Comparison of ENCODE assay signal across 8 mouse cellular contexts in genomic region chr19:4614305-4615150, GRCm38 (mm10). TPM values are rescaled to one million over a fixed set of nuclear protein-coding genes. Genes with fewer than 3 reads are reported as not detected.
DNase-seq lines count a peak whose midpoint lies in the region; ATAC-seq and TF ChIP-seq lines count a peak whose summit lies in the region.

No protein-coding gene starts in this region.

- no peak for TF ChIP-seq CTCF in E14TG2a.4 (conservative IDR thresholded peaks at IDR 0.05; ENCODE audit: low read length)

- 21% methylated on average over 37 of the region's 49 CpGs for WGBS in embryonic facial prominence, embryonic 12.5 days
- WGBS in kidney, embryonic 15.5 days, result 18% methylated on average over 43 of the region's 49 CpGs
- 19% methylated on average over 42 of the region's 49 CpGs for WGBS in midbrain, embryonic 13.5 days

- H3K9me3 ChIP-seq in erythroblast, embryonic 14.5 days (ENCODE audit: control insufficient read depth, low read length), result no peaks in the 10 kb centered on the region
- H3K9me3 ChIP-seq in E14TG2a.4 (ENCODE audit: low read length), result no peaks in the 10 kb centered on the region
- H3K9me3 ChIP-seq in embryonic facial prominence, embryonic 12.5 days, result no peaks in the 10 kb centered on the region
- no peaks in the 10 kb centered on the region for H3K9me3 ChIP-seq in kidney, embryonic 15.5 days (replicated peaks)
- no peaks in the 10 kb centered on the region for H3K9me3 ChIP-seq in midbrain, embryonic 13.5 days

- H3K4me1 ChIP-seq in erythroblast, embryonic 14.5 days (ENCODE audit: control insufficient read depth), result peaks cover 35% of the 10 kb centered on the region
- peaks cover 61% of the 10 kb centered on the region for H3K4me1 ChIP-seq in E14TG2a.4 (replicated peaks; ENCODE audit: low read depth, low read length)
- H3K4me1 ChIP-seq in embryonic facial prominence, embryonic 12.5 days, result peaks cover 27% of the 10 kb centered on the region
- H3K4me1 ChIP-seq in kidney, embryonic 15.5 days, result peaks cover 48% of the 10 kb centered on the region
- H3K4me1 ChIP-seq in midbrain, embryonic 13.5 days (replicated peaks), result peaks cover 41% of the 10 kb centered on the region

- H3K27ac ChIP-seq in embryonic facial prominence, embryonic 12.5 days, result peak overlapping the region; percentile 92
- peak overlapping the region; percentile 93 for H3K27ac ChIP-seq in kidney, embryonic 15.5 days
- H3K27ac ChIP-seq in midbrain, embryonic 13.5 days, result peak overlapping the region; percentile 95

- H3K27me3 ChIP-seq in erythroblast, embryonic 14.5 days (ENCODE audit: control insufficient read depth), result peaks cover 41% of the 10 kb centered on the region
- H3K27me3 ChIP-seq in E14TG2a.4 (ENCODE audit: insufficient read depth, low read length), result peaks cover 38% of the 10 kb centered on the region
- H3K27me3 ChIP-seq in embryonic facial prominence, embryonic 12.5 days, result no peaks in the 10 kb centered on the region
- no peaks in the 10 kb centered on the region for H3K27me3 ChIP-seq in kidney, embryonic 15.5 days
- H3K27me3 ChIP-seq in midbrain, embryonic 13.5 days, result 0 out of 2 replicates have a peak, but pooled peaks cover 4% of the 10 kb centered on the region

- intact Hi-C loops in gastrocnemius, postnatal 36 days (cut with DNase I), result loop anchor here (2.0 kb wide), 1 partner anchor 116 kb away; the partner anchor contains the start of gene 2010003K11Rik

- peak overlapping the region; percentile 67 for H3K4me3 ChIP-seq in erythroblast, embryonic 14.5 days (replicated peaks)
- H3K4me3 ChIP-seq in E14TG2a.4 (replicated peaks; ENCODE audit: low read length), result peak overlapping the region; percentile 89
- peak overlapping the region; percentile 83 for H3K4me3 ChIP-seq in embryonic facial prominence, embryonic 12.5 days
- H3K4me3 ChIP-seq in kidney, embryonic 15.5 days (replicated peaks), result peak overlapping the region; percentile 65
- peak overlapping the region; percentile 94 for H3K4me3 ChIP-seq in midbrain, embryonic 13.5 days (replicated peaks)

- H3K9ac ChIP-seq in embryonic facial prominence, embryonic 12.5 days, result peak overlapping the region; percentile 96
- H3K9ac ChIP-seq in kidney, embryonic 15.5 days, result peak overlapping the region; percentile 90
- peak overlapping the region; percentile 100 for H3K9ac ChIP-seq in midbrain, embryonic 13.5 days (replicated peaks)

- peak overlapping the region; percentile 61 for H3K4me2 ChIP-seq in embryonic facial prominence, embryonic 12.5 days (replicated peaks)
- H3K4me2 ChIP-seq in kidney, embryonic 15.5 days, result peak overlapping the region; percentile 80
- peak overlapping the region; percentile 77 for H3K4me2 ChIP-seq in midbrain, embryonic 13.5 days (replicated peaks)

- no peak for DNase-seq in gastrocnemius, postnatal 36 days
- no peak for DNase-seq in ovary, adult 18-20 months (ENCODE audit: low spot score)

- H3K36me3 ChIP-seq in erythroblast, embryonic 14.5 days (ENCODE audit: control insufficient read depth), result peaks cover 72% of the 10 kb centered on the region
- peaks cover 45% of the 10 kb centered on the region for H3K36me3 ChIP-seq in E14TG2a.4 (ENCODE audit: insufficient read depth, low read length)
- peaks cover 33% of the 10 kb centered on the region for H3K36me3 ChIP-seq in embryonic facial prominence, embryonic 12.5 days
- peaks cover 31% of the 10 kb centered on the region for H3K36me3 ChIP-seq in kidney, embryonic 15.5 days
- H3K36me3 ChIP-seq in midbrain, embryonic 13.5 days, result peaks cover 41% of the 10 kb centered on the region

- ATAC-seq in erythroblast, adult 5-6 weeks (replicated peaks; ENCODE audit: low FRiP score, poor library complexity, severe bottlenecking), result no peak
- no peak for ATAC-seq in embryonic facial prominence, embryonic 12.5 days (ENCODE audit: insufficient number of reproducible peaks, insufficient read depth, low FRiP score, low TSS enrichment)
- ATAC-seq in kidney, embryonic 15.5 days (replicated peaks; ENCODE audit: low FRiP score), result peak; percentile 10; the same call in 1 of the 2 replicates
- ATAC-seq in midbrain, embryonic 13.5 days, result peak; percentile 7; the same call in 1 of the 2 replicates

RNA-seq across cellular contexts. Expression of gene Lrfn4, which starts 0.9 kb away (rescaled TPM):
- 0.18 and 0.26 TPM in 2 replicates for polyA plus RNA-seq in erythroblast, embryonic 14.5 days (2012)
- total RNA-seq in erythroblast, adult 5-6 weeks (2015; ENCODE audit: low replicate concordance), result 0.38 and 0.63 TPM in 2 replicates
- not detected in 2 replicates for total RNA-seq in erythroblast, adult 5-6 weeks (2017; ENCODE audit: low replicate concordance)
- 15.1 and 16.3 TPM in 2 replicates for polyA plus RNA-seq in embryonic facial prominence, embryonic 12.5 days (2016; fragmentation: Nextera tagmentation; extraction: Ambion mirVana)
- polyA plus RNA-seq in kidney, embryonic 15.5 days (2015; fragmentation: Nextera tagmentation; extraction: Ambion mirVana), result 6.6 and 7.7 TPM in 2 replicates
- 8.8 and 10.1 TPM in 2 replicates for polyA plus RNA-seq in midbrain, embryonic 13.5 days (2015; fragmentation: Nextera tagmentation; extraction: Ambion mirVana)
- total RNA-seq in gastrocnemius, postnatal 36 days (2021), result 1 to 10 TPM; 1.1 to 1.8 TPM

RNA-seq across cellular contexts. Expression of gene Rce1, which starts 10.9 kb away (rescaled TPM):
- 2.8 and 4.5 TPM in 2 replicates for polyA plus RNA-seq in erythroblast, embryonic 14.5 days (2012)
- 10.9 and 17.3 TPM in 2 replicates for total RNA-seq in erythroblast, adult 5-6 weeks (2015; ENCODE audit: low replicate concordance)
- 2.9 and 10.6 TPM in 2 replicates for total RNA-seq in erythroblast, adult 5-6 weeks (2017; ENCODE audit: low replicate concordance)
- polyA plus RNA-seq in embryonic facial prominence, embryonic 12.5 days (2016; fragmentation: Nextera tagmentation; extraction: Ambion mirVana), result 64.6 and 67.9 TPM in 2 replicates
- 79.8 and 80.5 TPM in 2 replicates for polyA plus RNA-seq in kidney, embryonic 15.5 days (2015; fragmentation: Nextera tagmentation; extraction: Ambion mirVana)
- polyA plus RNA-seq in midbrain, embryonic 13.5 days (2015; fragmentation: Nextera tagmentation; extraction: Ambion mirVana), result 56.8 and 59.9 TPM in 2 replicates
- total RNA-seq in gastrocnemius, postnatal 36 days (2021), result 1 to 10 TPM; 4.6 to 5.7 TPM

Comparison
In these comparisons a context has a peak if more than half of its experiments do, and no peak if none do; other contexts are left out.
1. ATAC-seq: peak in kidney, embryonic 15.5 days (single experiment) and midbrain, embryonic 13.5 days (single experiment); none in erythroblast, adult 5-6 weeks (single experiment) and embryonic facial prominence, embryonic 12.5 days (single experiment).
2. RNA of gene Rce1, which starts 10.9 kb away (polyA plus RNA-seq): 79.8 to 80.5 TPM in kidney, embryonic 15.5 days, 64.6 to 67.9 TPM in embryonic facial prominence, embryonic 12.5 days and 56.8 to 59.9 TPM in midbrain, embryonic 13.5 days; 2.8 to 4.5 TPM in erythroblast, embryonic 14.5 days; every median in the first group is over 10 times any median in the second.
3. Peak in every context shown above with its lines, with median percentiles within 50 percentile points of each other: H3K4me3 ChIP-seq, H3K27ac ChIP-seq, H3K4me2 ChIP-seq and H3K9ac ChIP-seq.